Mouse (Mus musculus): ENCODE data around the gene Grrp1.

DNA sequence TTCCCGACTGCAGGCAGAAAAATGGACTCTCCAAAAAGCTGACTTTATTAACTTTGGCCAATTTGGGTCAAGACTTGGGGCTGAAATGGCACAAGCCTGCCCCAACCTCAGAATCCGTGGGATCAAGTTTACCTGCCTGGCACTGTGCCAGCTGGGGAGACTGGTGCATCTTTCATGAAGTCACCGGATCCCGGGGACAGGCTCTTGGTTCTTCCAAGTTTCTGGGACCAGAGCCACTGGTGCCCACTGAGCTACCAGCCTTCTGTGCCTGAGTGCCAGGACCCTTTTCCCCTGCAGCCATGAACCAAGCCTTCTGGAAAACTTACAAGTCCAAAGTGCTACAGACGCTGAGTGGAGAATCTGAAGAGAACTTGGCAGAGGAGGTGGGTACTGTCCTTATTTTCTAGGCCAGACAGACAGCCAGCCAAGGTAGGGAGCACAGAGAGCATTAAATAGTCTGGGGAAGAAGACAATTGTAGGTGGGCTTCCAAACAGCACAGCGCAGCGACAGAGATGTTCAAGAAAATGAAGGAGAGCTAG is 7.1 kb downstream of the Grrp1 start, which contains the start of gene Gm30191:
- TF ChIP-seq CTCF (conservative IDR thresholded peaks at IDR 0.05; ENCODE audit: insufficient read depth, insufficient read length, low read depth, low read length) = no peak
- TF ChIP-seq POLR2A (IDR thresholded peaks at IDR 0.05; ENCODE audit: low read depth, low read length) = no peak
